Mouse (Mus musculus) monocyte, adult 5-6 weeks (primary cell): Measurements from ENCODE around the gene Myo15. TPM values are rescaled to one million over a fixed set of nuclear protein-coding genes. Genes with fewer than 3 reads are reported as not detected.

Source experiments
- ATAC-seq: fragments of 153-309, 156-312 bp; replicated peaks from 2 replicates; pipeline ENCODE4 v1.8.0; 2017; ENCODE audit warnings: mild to moderate bottlenecking; ENCODE audit not compliant: low TSS enrichment, insufficient number of reproducible peaks, severe bottlenecking, poor library complexity, low FRiP score
- total RNA-seq: library from RNA; stranded (forward); fragments of 200-1000, 200-491, 200-594 nt; gene quantifications from 3 replicates; pipeline ENCODE4 v1.2.3, GENCODE M21; 2017

Myo15 gene
- total RNA-seq, 1 experiment from 2014 or later: 0.10 TPM

DNA sequence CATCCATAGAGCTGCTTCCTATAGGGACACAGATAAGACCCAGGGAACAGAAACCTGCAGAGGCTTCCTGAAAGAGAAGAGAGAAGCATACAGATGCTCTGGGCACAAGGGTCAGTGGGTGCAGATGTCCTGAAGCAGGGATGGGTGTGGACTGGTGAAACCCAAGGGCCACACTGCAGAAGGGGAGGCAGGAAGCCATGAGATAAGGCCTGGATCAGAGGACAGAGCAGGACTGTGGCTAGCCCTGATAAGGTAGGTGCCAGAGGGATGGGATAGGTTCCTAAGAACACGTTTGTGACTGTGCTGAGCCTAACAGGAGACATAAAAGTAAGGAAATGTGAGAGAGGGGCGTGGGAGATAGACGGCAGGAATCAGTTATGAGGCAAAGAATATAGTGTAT is 17.1 kb downstream of the Myo15 start:
- ATAC-seq: 0 out of 2 replicates have a peak, but pooled peaks have one; percentile 22

DNA sequence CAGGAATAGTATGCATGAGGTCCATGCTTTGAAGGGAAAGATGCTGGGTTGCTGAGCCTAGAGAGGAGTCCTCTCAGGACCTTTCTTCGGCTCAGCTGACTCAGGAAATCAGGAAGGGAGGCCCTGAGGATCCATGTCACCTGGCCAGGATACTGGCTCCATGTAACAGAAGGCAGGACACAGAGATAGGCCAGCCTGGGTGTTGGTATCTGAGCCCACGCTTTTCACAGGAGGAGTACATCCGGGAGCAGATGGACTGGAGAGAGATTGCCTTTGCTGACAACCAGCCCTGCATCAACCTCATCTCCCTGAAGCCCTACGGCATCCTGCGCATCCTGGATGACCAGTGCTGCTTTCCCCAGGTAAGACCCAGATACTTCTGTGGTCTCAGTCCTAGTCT is 23.6 kb downstream of the Myo15 start:
- ATAC-seq: no peak

DNA sequence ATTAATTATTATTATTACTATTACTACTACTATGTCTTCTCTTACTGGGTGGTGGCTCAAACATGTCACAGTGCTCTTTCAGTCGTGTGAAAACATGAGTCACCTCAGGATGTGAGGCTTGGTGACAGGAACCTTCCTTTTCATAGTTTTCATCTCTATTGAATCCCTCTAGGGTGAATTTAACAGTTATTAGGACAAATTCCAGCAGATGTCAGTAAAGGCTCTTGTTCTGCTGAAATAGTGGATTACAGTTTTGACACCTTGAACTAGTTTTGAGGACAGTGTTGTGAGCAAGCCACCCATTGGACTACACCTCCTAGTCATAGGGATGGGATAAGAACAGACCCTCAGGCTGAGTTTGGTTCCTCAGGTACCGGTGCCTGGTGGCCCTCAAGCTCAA is 26.6 kb downstream of the Myo15 start:
- ATAC-seq: no peak

DNA sequence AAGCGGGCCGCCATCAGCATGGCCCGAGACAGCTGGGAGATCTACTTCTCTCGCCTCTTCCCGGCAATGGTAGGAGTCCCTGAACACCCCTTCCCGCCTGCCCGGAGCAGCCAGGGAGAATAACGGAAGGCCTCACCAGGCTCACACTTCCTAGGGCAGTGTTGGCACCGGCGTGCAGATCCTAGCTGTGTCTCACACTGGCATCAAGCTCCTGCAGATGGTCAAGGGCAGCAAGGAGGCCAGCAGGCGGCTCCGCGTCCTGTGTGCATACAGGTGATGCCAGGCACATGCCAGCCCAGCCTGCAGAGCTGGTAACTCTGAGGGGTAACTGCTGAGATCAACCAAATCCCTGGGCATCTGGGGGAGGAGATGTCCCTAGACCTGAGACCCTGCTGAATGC is 38.1 kb downstream of the Myo15 start:
- ATAC-seq: no peak

DNA sequence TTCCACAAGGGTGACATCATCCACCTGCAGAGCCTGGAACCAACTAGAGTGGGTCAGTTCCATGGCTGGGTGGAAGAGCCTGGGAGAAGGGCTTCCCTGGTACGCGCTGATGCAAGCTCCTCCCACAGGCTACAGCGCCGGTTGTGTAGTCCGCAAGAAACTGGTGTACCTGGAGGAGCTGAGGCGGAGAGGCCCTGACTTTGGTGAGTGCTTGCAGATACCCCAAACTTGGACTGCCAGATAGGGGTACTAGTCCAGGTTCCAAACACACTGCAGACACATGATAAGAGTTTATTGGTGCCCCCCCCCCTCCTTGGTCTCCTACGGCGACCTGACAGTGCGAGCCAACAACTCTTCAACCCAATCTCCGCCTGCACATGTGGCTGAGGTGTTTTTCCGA is 39.8 kb downstream of the Myo15 start:
- ATAC-seq: no peak

DNA sequence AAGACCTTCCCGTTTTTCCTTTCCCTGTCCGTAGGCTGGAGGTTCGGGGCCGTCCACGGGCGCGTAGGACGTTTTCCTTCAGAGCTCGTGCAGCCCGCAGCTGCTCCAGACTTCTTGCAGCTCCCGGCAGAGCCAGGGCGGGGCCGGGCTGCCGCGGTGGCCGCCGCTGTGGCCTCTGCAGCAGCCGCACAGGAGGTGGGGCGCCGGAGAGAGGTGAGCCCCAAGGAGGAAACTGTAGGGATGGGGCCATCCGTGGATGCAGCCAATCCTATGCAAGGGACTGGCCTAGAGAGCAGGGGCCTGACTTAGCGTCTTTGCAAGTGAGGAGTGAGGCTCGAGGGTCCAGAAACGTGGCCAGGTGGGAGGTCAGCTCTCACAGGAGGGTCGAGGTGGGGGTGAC is 40.4 kb downstream of the Myo15 start:
- ATAC-seq: no peak

DNA sequence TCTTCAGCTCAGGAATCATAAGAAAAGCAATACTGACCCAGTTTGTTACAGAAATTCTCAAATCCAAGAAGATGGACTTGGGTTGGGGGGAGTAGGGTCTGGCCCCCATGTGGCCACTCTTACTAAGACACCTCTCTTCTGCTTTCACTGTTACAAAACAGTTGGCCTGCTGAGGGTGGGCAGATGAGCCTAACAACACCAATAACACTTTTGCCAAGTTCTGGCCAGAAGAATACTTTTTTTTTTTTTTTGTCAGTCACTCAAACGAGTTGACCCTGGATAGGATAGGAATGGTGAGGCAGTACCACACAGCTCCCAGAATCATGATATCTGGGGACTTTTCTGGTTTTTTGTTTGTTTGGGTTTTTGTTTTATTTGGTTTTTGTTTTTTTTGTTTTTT is 42.8 kb downstream of the Myo15 start:
- no peak for ATAC-seq

DNA sequence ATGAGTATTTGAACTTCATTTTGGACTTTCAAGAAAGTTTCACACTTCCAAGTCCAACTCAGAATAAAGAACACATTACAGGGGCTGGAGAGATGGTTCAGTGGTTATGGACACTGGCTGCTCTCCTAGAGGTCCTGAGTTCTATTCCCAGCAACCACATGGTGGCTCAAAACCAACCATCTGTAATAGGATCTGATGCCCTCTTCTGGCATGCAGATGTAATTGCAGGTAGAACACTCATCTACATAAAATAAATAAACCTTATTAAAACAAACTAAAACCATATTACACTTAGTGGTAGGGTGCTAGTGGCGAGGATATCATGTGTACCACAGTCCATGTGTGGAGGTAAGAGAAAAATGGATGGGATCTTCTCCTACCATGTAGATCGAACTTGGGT is 43.4 kb downstream of the Myo15 start:
- no peak for ATAC-seq

DNA sequence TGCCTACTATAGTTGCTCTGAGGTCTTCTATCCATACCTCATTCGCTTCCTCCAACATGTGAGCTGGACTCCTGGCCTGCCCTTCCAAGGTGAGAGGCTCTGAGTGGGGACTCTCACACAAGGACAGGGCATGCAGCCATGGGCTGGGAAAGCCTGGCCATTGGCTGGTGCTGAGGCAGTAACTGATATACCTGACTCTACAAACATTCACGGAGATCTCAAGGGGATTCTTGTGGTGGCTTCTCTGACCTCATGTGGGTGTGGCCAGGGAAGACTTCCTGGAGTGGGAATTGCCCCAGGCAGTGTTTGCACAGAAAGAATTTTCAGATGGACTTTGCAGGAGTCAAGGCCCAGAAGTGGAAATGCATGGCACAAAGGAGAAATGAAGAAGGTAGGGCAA is 45.8 kb downstream of the Myo15 start:
- no peak for ATAC-seq

DNA sequence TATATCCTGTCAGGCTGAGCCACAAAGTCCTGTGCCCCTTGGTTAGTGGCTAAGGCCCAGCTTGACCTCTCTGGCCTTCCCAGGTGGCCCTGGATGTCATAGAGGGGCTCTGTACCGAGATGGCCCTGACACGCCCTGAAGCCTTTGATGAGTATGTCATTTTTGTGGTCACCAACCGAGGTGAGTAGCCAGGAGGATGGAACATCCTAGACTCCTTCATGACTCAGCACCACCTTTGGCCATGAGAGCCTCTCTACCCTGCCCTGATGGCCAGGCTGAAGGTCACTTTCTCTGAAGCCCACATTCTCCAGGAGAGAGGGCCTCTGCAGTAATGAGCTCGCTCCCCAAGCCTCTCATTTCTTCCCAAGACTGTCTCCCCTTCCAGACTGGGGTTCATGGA is 49.2 kb downstream of the Myo15 start:
- no peak for ATAC-seq

DNA sequence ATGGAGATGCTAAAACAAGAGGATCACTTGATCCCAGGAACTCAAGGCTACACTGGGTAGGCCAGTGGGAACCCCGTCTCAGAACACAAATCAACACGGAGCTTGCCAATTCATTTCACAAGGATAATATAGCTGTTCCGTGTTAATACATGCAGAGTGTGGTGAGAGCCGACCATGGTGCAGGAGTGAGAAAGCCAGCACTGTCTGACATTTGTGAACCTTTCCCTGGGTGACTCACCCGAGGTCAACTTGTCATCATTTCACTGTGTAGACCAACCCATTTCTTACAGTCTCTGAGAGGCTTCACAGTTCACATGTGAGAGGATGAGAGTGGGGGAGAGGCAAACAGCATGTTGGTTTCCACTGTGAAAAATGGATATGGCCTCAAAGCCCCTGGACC is 52.9 kb downstream of the Myo15 start:
- no peak for ATAC-seq

DNA sequence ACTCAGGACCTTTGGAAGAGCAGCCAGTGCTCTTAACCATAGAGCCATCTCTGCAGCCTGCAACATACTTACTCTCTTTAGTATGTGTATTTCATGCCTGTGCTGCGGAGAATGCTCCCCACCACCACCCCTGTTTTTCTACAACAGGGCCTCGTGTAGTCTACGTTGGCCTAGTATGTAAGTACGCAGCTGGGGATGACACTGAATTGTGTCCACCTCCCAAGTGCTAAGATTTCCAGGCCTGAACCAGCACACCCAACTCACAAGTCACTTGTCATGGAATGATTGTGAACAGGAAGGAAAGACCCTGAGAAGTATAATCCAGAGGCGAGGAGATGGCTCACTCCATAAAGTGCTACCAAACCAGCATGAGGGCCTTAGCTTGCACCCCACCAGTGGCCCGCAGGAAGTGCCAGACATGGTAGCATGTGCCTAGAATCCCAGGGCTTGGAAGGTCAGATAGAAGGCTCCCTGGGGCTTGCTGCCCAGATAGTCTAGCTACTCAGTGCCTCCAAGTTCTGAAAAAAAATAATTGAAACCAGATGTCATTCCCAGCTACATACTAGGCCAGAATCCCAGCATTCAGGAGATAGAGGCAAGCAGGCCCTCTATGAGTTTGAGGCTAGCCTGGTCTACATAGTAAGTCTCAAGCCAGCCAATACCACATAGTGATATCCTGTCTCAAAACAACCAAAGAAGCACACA is 53.7 kb downstream of the Myo15 start:
- ATAC-seq: no peak

DNA sequence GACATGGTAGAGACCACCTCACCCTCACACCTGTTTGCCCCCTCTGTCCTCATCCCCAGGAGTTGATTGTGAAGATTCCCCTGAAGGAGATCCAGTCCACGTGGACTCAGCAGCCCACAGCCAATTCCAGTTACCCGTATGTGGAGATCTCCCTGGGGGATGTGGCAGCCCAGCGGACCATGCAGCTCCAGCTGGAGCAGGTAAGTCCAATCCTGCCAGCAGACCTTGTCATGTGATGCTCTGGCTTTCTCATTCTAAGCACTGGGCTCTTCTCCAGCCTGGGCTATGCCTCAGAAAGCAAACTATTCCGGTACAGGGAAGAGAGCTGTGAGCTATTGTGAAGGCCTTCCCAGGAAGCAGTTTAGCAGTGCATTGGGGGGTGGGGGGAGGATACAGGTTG is 57.3 kb downstream of the Myo15 start:
- ATAC-seq: no peak

DNA sequence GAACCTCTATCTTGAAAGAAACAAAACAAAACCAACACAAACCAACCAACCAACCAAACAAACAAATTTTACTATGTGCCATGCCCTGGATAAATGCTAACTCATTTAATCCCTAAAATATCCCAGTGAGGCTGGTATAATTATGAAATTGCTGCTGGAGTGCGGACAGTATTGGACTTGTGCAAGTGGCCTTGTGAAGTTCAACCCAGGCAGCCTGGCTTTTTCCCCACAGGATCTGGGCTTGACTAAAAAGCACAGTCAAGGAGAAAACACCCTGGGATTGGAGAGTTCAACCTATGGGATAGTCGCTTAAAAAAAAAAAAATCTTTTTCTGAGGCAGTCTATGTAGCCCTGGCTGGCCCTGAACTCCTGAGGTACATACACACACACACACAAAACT is 66.5 kb downstream of the Myo15 start:
- no peak for ATAC-seq

DNA sequence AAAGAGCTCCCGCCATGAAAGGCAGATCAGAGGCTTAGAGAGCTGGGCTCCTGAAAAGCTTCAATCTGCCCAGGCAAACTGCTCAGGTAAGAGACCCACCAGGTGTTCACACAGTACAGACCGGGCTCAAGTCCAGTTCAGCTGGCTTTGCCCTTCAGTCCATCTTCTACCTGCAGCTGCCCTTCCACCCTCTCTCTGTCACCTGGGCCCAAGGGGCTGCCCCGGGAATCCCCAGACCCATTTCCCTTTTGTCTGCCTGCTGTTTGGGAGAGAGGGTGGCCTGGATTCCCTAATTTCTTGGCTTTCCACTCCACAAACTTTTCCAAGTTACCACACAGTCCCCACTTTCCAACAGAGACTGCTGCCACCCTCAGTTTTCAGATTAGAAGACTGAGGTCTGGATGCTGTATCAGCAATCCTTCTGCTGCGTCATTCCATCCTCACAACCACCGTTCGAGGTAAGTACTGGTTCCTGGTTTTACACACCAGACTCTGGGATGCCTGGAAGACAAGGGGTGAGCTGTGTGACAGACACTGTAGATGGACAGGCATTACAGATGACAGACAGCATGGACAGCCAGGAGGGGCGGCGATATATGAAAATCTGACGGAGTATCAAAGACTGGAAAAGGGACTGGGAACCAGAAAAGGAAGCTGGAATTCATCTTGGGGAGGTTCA is 67.2 kb downstream of the Myo15 start, which contains the start of gene Alkbh5:
Gene Alkbh5, plus strand, starts transcription at position 202 of the 679 bp plus-strand sequence.
- no peak for ATAC-seq

DNA sequence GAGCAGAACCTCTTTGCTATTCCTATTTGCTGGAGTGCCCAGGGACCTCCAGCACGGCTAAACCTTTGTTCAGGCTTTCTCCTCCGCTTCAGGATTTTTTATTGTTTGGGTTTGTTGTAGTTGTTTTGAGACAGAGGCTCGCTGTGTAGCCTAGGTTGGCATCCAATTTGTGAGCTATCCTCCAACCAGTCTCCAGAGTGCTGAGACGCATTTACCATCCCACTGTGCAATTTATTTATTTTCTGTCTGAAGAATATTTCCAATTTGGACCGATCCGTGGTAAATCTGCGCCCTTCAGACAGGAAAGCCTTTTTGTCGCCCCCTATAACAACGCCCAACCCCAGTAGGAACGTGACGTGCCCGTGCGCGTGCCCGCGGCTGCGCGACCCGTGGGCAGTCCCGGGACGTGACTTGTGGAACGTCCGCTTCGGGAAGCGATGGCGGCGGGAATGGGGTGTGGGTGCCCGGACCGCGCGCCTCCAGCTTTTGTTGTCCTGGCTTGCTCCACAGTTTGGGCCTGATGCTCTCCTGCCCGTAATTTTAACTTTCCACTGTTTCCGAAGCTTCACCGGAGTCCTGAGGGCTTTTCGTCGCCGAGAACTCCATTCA is 67.8 kb downstream of the Myo15 start:
- ATAC-seq: peak; percentile 13

DNA sequence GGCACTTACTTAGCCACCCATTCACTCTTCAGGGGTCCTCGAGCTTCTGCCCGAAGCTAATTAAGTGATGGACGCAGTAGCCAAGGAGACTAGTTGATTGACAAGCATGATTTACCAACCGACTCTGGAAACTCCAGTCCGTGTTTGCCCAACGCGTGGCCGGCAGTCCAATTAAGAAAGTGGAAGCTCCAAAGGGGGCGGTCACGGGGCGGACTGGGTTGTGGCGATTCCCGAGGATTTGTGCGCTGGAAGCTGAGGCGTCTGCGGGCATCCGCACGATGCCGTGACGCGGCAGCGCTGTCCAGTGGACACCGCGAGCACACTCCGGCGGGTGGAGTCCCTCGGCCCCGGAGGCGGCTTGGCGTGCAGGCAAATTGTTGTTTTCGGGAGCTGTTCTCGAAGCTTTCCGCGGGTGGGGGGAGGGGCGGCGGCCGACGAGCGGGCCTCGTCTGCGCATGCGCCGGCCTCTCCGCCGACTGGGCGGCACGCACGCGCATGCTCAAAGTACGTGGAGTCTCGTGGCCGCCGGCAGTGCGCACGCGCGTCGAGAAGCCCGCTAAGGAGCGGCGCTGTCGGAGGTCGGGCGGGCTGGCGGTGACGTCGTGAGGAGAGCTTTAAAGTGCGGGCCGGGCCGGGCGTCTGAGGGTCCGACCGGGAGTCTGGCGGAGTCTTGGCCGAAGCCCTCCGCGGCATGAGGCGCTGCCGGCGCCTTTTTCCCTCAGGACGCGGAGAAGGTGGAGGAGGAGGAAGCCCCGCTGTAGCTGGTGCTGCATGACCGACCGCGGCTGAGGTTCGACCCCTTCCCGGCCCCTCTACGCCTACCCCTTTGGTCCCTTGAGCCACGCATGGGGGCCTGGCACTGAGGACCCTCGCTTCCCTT is 68.6 kb downstream of the Myo15 start:
- ATAC-seq: peak; percentile 81

DNA sequence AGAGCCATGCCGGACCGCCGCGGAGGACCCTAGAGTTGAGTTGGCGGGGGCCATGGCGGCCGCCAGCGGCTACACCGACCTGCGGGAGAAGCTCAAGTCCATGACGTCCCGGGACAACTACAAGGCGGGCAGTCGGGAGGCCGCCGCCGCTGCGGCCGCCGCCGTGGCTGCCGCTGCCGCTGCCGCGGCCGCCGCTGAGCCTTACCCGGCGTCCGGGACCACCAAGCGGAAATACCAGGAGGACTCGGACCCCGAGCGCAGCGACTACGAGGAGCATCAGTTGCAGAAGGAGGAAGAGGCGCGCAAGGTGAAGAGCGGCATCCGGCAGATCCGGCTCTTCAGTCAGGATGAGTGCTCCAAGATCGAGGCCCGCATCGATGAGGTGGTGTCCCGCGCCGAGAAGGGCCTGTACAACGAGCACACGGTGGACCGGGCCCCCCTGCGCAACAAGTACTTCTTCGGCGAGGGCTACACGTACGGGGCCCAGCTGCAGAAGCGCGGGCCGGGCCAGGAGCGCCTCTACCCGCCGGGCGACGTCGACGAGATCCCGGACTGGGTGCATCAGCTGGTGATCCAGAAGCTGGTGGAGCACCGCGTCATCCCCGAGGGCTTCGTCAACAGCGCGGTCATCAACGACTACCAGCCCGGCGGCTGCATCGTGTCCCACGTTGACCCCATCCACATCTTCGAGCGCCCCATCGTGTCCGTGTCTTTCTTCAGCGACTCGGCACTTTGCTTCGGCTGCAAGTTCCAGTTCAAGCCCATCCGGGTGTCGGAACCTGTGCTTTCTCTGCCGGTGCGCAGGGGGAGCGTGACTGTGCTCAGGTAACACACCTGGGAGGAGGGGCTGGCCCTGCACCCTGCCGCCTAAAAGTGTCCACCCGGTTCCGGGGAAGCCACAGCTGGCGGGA is 69.5 kb downstream of the Myo15 start:
- 0 out of 2 replicates have a peak, but pooled peaks have one; percentile 3 for ATAC-seq
